Mouse (Mus musculus) lung, postnatal 0 days (tissue): ENCODE results near the gene Oxsr1. TPM values are rescaled to one million over a fixed set of nuclear protein-coding genes. Genes with fewer than 3 reads are reported as not detected.
"Not testable (repeated sequence)": the region's sequence is repeated elsewhere in the genome, so short reads cannot be mapped to it uniquely, and the experiment has no call there.

Experiments used
- ATAC-seq: fragments of 200-750 bp; cut with Nextera tagmentation; 2 replicates; pipeline ENCODE4 v1.8.0; 2017; ENCODE audit warnings: moderate library complexity
- DNase-seq: peaks from one replicate; pipeline ENCODE4 v3.0.0-alpha.2; 2016; ENCODE audit warnings: low spot score
- H3K27ac ChIP-seq: fragments of 300-500 bp; sonication (generic); 2 replicates; pipeline ENCODE4 v1.5.1; 2014; ENCODE audit warnings: antibody characterized with exemption, mild to moderate bottlenecking, low read length, mixed read lengths
- H3K27me3 ChIP-seq: fragments of 300-500 bp; sonication (generic); replicated peaks from 2 replicates; pipeline ENCODE4 v1.6.1; 2014; ENCODE audit warnings: low read length, mixed read lengths; ENCODE audit not compliant: insufficient read depth
- H3K36me3 ChIP-seq: fragments of 300-500 bp; sonication (generic); 2 replicates; pipeline ENCODE4 v1.6.1; 2014; ENCODE audit warnings: low read length, mixed read lengths; ENCODE audit not compliant: insufficient read depth
- H3K4me1 ChIP-seq: fragments of 300-500 bp; sonication (generic); 2 replicates; pipeline ENCODE4 v1.6.1; 2014; ENCODE audit warnings: antibody characterized with exemption, low read depth, low read length, mixed read lengths; ENCODE audit not compliant: insufficient read depth
- H3K4me2 ChIP-seq: fragments of 300-500 bp; sonication (generic); replicated peaks from 2 replicates; pipeline ENCODE4 v1.6.1; 2014; ENCODE audit warnings: low read depth, mild to moderate bottlenecking, low read length, moderate library complexity, mixed read lengths
- H3K4me3 ChIP-seq: fragments of 300-500 bp; sonication (generic); 2 replicates; pipeline ENCODE4 v1.5.1; 2014; ENCODE audit warnings: low read depth, low read length
- H3K9ac ChIP-seq: fragments of 300-500 bp; sonication (generic); replicated peaks from 2 replicates; pipeline ENCODE4 v1.6.1; 2014; ENCODE audit warnings: low read depth, mild to moderate bottlenecking
- H3K9me3 ChIP-seq: fragments of 300-500 bp; sonication (generic); 2 replicates; pipeline ENCODE4 v1.6.1; 2016; ENCODE audit warnings: low read length, mixed read lengths
- CTCF ChIP-seq: IDR thresholded peaks from 2 replicates; pipeline ENCODE4 v1.5.1; 2016; ENCODE audit warnings: antibody characterized with exemption, mild to moderate bottlenecking
- EP300 ChIP-seq: IDR thresholded peaks from 2 replicates; pipeline ENCODE4 v1.6.1; 2016; ENCODE audit warnings: antibody characterized with exemption, mild to moderate bottlenecking, control low read depth
- WGBS: fragments of 180-500 bp; shearing (Covaris S2); extraction: QIAGEN DNeasy Blood & Tissue Kit; methylation state at CpG from one replicate; pipeline ENCODE4 v1.1.7; 2014; 5-methylcytosine and 5-hydroxymethylcytosine counted together
- polyA plus RNA-seq: library from polyadenylated mRNA; unstranded; fragments of >200 nt; fragmentation: Nextera tagmentation; extraction: Ambion mirVana; gene quantifications from 2 replicates; pipeline ENCODE4 v1.2.1, GENCODE M21; 2015

The Oxsr1 gene
- polyA plus RNA-seq, 1 experiment from 2014 or later: 6.6 TPM

GRCm38 (mm10) chr9:119297696-119298095 lies 24.5 kb downstream of the Oxsr1 start:
- DNase-seq (no peak), ATAC-seq (no peak)
- Histone ChIP-seq H3K27me3 (no peaks in the 10 kb centered on the region), H3K27ac (no peak overlapping the region), H3K4me3 (no peak overlapping the region), H3K4me2 (no peak overlapping the region), H3K9ac (no peak overlapping the region), H3K36me3 (peaks cover 5% of the 10 kb centered on the region; the same call in 1 of the 2 replicates), H3K9me3 (no peaks in the 10 kb centered on the region), H3K4me1 (no peaks in the 10 kb centered on the region)
- WGBS: 82% methylated on average over 6 of the region's 6 CpGs
- TF ChIP-seq EP300 (no peak), CTCF (no peak)

- H3K9ac ChIP-seq: no peak overlapping the region
- no peaks in the 10 kb centered on the region for H3K9me3 ChIP-seq
- 90% methylated on average over 3 of the region's 3 CpGs for WGBS
- DNase-seq (no peak), ATAC-seq (no peak)
- H3K4me1 ChIP-seq: no peaks in the 10 kb centered on the region
- no peak overlapping the region for H3K4me2 ChIP-seq
- no peak overlapping the region for H3K4me3 ChIP-seq
- no peaks in the 10 kb centered on the region for H3K27me3 ChIP-seq
- TF ChIP-seq CTCF (no peak), EP300 (no peak)
- no peak overlapping the region for H3K27ac ChIP-seq
- H3K36me3 ChIP-seq: no peaks in the 10 kb centered on the region
Measured at GRCm38 (mm10) chr9:119290791-119291190, 31.4 kb downstream of the Oxsr1 start.

- Histone ChIP-seq H3K27ac (no peak overlapping the region), H3K27me3 (no peaks in the 10 kb centered on the region), H3K9me3 (no peaks in the 10 kb centered on the region), H3K36me3 (0 out of 2 replicates have a peak, but pooled peaks cover 10% of the 10 kb centered on the region), H3K4me2 (no peak overlapping the region), H3K4me3 (no peak overlapping the region), H3K4me1 (no peaks in the 10 kb centered on the region), H3K9ac (no peak overlapping the region)
- TF ChIP-seq EP300 (no peak), CTCF (no peak)
- ATAC-seq (no peak), DNase-seq (no peak)
- 80% methylated on average over 5 of the region's 5 CpGs for WGBS
Measured at GRCm38 (mm10) chr9:119280894-119281682, 41.1 kb downstream of the Oxsr1 start.

- Histone ChIP-seq H3K4me2 (no peak overlapping the region), H3K27ac (no peak overlapping the region), H3K27me3 (no peaks in the 10 kb centered on the region), H3K4me3 (no peak overlapping the region), H3K36me3 (0 out of 2 replicates have a peak, but pooled peaks cover 6% of the 10 kb centered on the region), H3K9ac (no peak overlapping the region), H3K4me1 (no peaks in the 10 kb centered on the region), H3K9me3 (no peaks in the 10 kb centered on the region)
- 95% methylated on average over 5 of the region's 5 CpGs for WGBS
- ATAC-seq (no peak), DNase-seq (no peak)
- TF ChIP-seq EP300 (no peak), CTCF (no peak)
Measured at GRCm38 (mm10) chr9:119278031-119278430, 44.2 kb downstream of the Oxsr1 start.

GRCm38 (mm10) chr9:119276321-119276720 lies 45.9 kb downstream of the Oxsr1 start:
- Histone ChIP-seq H3K4me3 (no peak overlapping the region), H3K27me3 (no peaks in the 10 kb centered on the region), H3K27ac (no peak overlapping the region), H3K4me2 (no peak overlapping the region), H3K4me1 (no peaks in the 10 kb centered on the region), H3K9me3 (no peaks in the 10 kb centered on the region), H3K9ac (no peak overlapping the region), H3K36me3 (0 out of 2 replicates have a peak, but pooled peaks cover 6% of the 10 kb centered on the region)
- TF ChIP-seq EP300: no peak
- TF ChIP-seq CTCF: no peak
- DNase-seq (no peak), ATAC-seq (no peak)
- 68% methylated on average over 7 of the region's 7 CpGs for WGBS

GRCm38 (mm10) chr9:119274814-119275213 lies 47.4 kb downstream of the Oxsr1 start:
- not testable (repeated sequence) for H3K9me3 ChIP-seq, H3K4me2 ChIP-seq, H3K9ac ChIP-seq, H3K27ac ChIP-seq, H3K27me3 ChIP-seq, H3K36me3 ChIP-seq, H3K4me1 ChIP-seq, ATAC-seq, H3K4me3 ChIP-seq
- DNase-seq: peak; percentile 18
- peak; percentile 21 for TF ChIP-seq CTCF
- WGBS: 92% methylated on average over 5 of the region's 5 CpGs
